Mouse (Mus musculus) embryo, embryonic 11 days (tissue): ENCODE data around the gene Cmip.

Experiments
- DNase-seq: peaks from one replicate; pipeline ENCODE4 v3.0.0-alpha.2; 2015

Cmip gene

DNA sequence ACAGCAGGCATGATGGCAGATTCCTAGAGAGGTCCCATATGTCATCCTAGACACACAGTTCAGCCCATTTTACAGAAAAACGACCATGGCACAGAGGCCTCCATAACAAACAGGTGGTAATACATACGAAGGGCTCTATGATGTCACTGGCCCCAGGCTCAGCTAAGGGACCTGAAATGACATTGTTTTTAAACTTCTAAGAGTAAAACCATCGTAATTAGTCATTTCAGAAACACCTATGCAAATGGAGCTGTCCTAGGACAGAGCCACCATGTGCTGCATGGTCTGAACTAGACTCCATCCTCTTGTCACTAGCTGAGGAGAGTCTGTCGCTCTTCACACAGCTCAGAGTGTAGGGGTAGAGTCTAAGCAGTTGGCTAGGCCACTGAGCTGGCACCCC lies 173.8 kb downstream of the Cmip start:
- DNase-seq = no peak

DNA sequence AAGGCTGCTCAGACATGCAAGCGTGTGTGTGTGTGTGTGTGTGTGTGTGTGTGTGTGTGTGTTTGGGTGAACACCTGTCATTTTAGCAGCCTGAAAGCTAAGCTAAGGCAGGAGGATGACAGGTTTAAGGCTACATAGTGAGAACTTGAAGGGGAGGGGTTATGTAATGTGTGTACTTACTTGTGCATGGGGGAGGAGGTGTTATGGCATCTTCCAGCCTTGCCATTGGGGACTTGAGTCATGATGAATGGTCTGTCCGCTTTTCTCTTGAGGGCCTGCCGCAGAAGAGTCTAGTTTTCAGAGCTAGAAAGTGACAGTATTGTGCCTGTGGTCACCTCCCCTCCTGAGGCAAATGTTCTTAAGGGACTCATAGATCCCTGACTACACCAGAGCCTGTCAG lies 174.7 kb downstream of the Cmip start:
- DNase-seq = no peak

- DNase-seq = no peak
Observed at GRCm38 (mm10) chr8:117432111-117432510, 175.2 kb downstream of the Cmip start.

- no peak for DNase-seq
Observed at GRCm38 (mm10) chr8:117433968-117434367, 177.1 kb downstream of the Cmip start.

GRCm38 (mm10) chr8:117436786-117437185 lies 179.9 kb downstream of the Cmip start:
- no peak for DNase-seq

DNA sequence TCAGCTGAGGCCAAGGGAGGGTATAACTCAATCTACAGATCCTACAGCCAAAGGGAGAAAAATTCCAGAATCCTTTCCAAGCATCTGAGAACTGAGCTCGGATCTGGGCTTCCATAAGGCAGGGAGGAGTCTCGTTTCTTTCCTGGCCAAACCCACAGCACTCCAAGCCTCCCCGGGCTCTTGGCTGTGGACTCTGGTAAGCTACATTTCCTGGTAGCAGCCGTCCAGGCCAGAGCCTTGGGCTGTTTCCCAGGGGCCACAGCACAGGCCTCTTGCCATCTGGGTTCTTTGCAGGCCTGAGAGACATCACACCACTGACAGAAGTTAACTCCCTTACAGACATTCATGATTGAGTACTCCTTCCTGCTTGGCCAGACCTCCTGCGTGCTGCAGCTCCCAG lies 180.8 kb downstream of the Cmip start:
- DNase-seq = no peak

DNA sequence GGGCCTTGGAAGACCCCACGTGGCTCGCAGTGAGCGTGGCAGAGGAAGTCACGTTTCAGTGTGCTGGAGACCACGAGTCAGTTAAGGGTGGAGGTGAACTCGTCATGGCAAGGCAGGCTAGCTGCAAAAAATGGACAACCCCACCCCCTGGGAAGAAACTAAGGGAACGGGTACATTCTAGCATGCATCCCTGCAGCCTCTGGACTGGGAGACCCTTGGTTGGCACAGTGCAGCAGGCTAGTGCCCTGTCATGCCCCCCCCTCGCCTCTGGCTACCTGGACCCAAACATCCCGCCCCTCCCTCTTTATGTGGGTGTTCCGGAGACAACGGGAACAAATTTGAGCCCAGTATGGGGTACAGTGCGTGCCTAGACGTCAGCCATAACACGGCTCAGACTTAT lies 183.5 kb downstream of the Cmip start:
- DNase-seq = no peak

GRCm38 (mm10) chr8:117440759-117441158 lies 183.9 kb downstream of the Cmip start:
- DNase-seq = no peak

DNA sequence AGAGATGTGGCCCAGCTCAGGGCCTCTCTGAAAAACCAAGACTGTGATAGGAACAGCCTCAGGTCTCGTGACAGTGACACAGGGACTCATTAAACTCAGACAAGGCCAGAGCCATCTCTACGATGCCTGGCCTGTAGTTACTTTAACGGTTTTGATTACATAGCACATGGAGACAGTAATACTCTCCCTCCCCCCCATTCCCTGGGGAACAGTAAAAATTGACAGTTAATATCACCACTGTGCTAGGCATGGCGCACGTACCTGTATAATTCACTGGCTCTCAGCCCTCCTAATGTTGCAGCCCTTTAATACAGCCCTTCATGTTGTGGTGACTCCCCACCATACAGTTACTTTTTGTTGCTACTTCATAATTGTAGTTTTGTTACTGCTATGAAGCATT lies 188.6 kb downstream of the Cmip start:
- DNase-seq = no peak

- DNase-seq = peak; percentile 49
Observed at GRCm38 (mm10) chr8:117446344-117446997, 189.6 kb downstream of the Cmip start.

DNA sequence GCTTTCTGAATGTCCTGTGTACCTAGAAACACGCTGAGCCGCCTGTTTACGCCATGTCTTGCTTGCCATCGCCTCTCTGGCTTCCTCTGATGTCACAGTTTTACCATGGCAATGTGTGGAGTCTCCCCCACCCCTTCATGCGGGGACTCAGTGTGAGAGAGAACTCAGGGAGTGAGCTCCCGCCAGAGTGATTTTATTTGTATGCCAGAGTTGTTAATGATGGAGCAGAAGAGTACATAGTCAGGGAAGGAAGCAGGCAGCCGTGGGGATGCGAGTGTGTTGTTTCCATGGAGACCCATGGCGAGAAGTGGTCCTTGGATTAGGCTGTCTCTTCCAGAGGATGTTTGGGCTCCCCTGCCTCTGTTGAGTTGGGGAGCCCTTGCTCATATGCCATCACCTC lies 194.2 kb downstream of the Cmip start:
- DNase-seq = no peak

- no peak for DNase-seq
Observed at GRCm38 (mm10) chr8:117453974-117454373, 197.1 kb downstream of the Cmip start.

DNA sequence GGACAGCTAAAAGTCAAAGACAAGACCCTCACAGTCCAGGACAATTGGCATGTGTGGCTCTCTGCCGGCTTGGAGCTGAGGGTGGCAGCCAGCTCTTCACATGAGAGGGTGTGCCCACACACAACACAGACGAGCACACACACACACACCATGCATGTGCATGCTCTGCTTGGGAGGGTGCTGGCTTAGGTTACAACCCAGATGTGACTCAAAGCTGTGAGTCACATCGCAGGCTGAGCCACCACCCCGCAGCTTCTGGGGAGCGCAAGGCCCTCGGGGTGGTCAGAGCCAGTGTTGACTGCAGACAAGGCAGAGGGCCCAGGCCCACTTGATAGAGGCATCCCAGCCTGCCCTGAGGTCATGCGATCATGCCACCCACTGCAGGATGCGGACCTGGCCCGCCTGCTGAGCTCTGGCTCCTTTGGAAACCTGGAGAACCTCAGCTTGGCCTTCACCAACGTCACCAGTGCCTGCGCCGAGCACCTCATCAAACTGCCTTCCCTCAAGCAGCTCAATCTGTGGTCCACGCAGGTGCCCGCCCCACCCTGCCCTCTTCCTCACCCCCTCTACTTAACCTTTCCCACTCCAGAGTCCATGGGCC lies 197.8 kb downstream of the Cmip start:
- no peak for DNase-seq

DNA sequence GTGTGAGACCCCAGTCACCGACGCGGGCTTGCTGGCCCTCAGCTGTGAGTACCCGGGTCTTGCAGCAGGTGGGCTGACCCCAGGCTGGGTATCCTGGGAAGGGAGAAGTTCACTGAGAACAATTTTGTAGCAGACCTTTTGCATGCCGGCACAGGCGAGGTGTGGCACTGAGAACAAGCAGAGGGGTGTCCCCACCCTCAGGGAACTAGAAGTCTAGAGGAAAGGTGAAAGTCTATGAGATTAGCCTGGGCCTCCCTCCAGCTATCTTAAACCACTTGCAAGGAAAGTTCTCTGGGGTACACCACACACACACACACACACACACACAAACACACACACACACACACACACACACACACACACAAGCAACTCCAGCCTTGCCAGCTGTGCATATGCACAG lies 198.8 kb downstream of the Cmip start:
- no peak for DNase-seq

- peak; percentile 34 for DNase-seq
Observed at GRCm38 (mm10) chr8:117458440-117458839, 201.6 kb downstream of the Cmip start.

GRCm38 (mm10) chr8:117462701-117463284 lies 205.9 kb downstream of the Cmip start:
- no peak for DNase-seq

GRCm38 (mm10) chr8:117464525-117464924 lies 207.7 kb downstream of the Cmip start:
- no peak for DNase-seq

- DNase-seq = peak; percentile 90
Observed at GRCm38 (mm10) chr8:117465250-117465649, 208.4 kb downstream of the Cmip start.

DNA sequence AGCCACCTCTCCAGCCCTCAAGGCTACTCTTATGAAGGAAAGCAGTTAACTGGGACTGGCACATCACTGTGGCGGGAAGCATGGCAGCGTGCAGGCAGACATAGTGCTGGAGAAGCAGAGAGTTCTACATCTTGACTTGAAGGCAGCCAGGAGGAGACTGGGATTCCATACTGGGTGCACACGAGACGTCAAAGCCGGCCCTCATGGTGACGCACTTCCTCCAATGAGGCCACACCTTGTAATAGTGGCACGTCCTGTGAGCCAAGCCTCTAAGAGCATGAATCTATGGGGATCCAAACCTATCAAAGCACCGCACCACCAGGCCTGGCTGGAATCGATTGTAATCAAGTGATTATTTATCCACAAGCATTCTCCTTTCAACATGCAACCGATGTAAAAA lies 210.6 kb downstream of the Cmip start:
- no peak for DNase-seq

DNA sequence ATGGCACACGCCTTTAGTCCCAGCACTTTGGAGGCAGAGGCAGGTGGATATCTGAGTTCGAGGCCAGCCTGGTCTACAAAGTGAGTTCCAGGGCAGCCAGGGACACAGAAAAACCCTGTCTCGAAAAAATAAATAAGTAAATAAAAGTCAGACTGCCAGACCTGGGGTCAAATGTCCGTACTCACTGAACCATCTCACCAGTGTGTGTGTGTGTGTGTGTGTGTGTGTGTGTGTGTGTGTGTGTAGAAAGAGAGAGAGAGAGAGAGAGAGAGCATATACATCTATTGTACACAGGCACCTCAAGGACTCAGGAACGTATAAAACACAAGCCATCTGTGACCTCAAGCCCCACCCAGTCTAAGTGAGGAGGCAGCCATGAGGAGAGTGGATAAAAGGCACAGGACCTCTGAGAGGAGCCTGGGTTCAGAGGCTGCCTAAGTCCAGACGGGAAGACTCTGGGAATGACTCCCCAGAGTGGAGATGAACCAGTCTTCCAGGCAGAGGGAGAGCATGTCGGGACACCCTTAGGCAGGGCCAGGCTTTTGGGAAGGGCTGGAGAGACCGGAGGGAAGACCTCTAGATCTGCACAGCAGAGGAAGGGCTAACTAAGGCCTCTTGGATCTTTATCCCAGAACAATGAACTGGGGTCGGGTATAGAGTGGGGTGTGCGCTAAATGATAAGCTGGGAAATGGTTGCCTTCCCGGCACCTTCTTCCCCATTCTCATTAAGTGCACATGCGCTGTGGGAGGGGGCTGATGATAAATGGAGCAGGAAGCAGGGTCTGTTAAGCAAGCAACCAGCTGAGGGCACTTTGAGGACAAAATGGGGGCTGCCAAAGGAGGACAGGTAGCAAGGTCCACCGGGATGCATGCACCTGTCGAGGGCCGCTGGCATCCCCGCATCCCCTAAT lies 212.8 kb downstream of the Cmip start:
- peak; percentile 19 for DNase-seq

- peak; percentile 93 for DNase-seq
Observed at GRCm38 (mm10) chr8:117470342-117470781, 213.5 kb downstream of the Cmip start.

GRCm38 (mm10) chr8:117471174-117471573 lies 214.3 kb downstream of the Cmip start:
- DNase-seq = peak; percentile 78

- DNase-seq = no peak
Observed at GRCm38 (mm10) chr8:117471655-117472054, 214.8 kb downstream of the Cmip start.
